Mouse (Mus musculus) stomach, postnatal 0 days (tissue): Measurements from ENCODE around the gene Ermard.

Source experiments
- CTCF ChIP-seq: IDR thresholded peaks from 2 replicates; pipeline ENCODE4 v1.5.1; 2016; ENCODE audit warnings: antibody characterized with exemption, low read depth, mild to moderate bottlenecking, moderate library complexity
- EP300 ChIP-seq: optimal IDR thresholded peaks from 2 replicates; pipeline ENCODE3; 2016; ENCODE audit warnings: antibody characterized with exemption

DNA sequence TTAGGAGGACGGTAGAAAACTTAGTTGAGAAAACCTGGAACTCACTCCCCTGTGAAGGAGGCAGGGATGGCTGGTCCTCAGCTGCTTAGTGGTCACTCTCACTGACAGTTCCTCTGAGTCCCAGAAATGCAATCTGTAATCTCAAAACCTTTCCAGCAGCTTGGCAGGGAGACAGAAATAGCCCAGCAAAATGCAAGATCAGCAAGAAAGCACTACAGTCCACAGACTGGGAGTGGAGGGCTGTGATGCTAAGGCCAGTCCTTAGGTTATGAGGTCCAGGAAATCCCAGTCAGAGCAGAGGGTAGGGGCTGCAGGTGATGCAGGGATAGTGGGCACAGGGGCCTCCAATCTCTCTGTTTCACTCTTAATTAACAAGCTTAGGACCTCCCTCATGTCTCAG lies 25.9 kb downstream of the Ermard start:
- TF ChIP-seq CTCF (no peak), EP300 (no peak)
